Mouse (Mus musculus) erythroblast, embryonic 14.5 days (primary cell): ENCODE measurements around the gene Otulin.

Experiments
- GATA1 ChIP-seq: IDR thresholded peaks from 2 replicates; pipeline ENCODE4 v1.6.1; 2012; ENCODE audit warnings: low read length, inconsistent platforms, mixed read lengths
- TAL1 ChIP-seq: IDR thresholded peaks from 3 replicates; pipeline ENCODE4 v1.6.1; 2012; ENCODE audit warnings: low read length, inconsistent platforms, mixed read lengths

GRCm38 (mm10) chr15:27535681-27536080, 94.8 kb downstream of the Otulin start:
- TF ChIP-seq TAL1 (no peak), GATA1 (no peak)
